In genomic region chr14:31650347-31650746, GRCm38 (mm10) we compare ENCODE assay signal across 21 mouse cellular contexts. TPM values are rescaled to one million over a fixed set of nuclear protein-coding genes. Genes with fewer than 3 reads are reported as not detected.
DNase-seq lines count a peak whose midpoint lies in the region; ATAC-seq and TF ChIP-seq lines count a peak whose summit lies in the region.
"Had no signal": no experiment of that assay in that cellular context is flagged by ENCODE, and none has a peak within 500 bp of the region (broad histone marks: within the 10 kb centered on the region; RNA-seq: fewer than 3 reads in every experiment).

No protein-coding gene starts in this region.

- H3K4me3 ChIP-seq in heart, adult 2 months: no peak overlapping the region
- H3K4me3 ChIP-seq in liver, embryonic 14.5 days (ENCODE audit: insufficient read depth in 1 of 2, low read depth in 2 of 2, low read length in 2 of 2): no peak overlapping the region
- no peak overlapping the region for H3K4me3 ChIP-seq in E14TG2a.4 (replicated peaks; ENCODE audit: low read length)
- no peak overlapping the region for H3K4me3 ChIP-seq in bone marrow macrophage, adult 2 months (ENCODE audit: insufficient read depth, low read length)
- H3K4me3 ChIP-seq in cerebellum, adult 2 months (replicated peaks; ENCODE audit: insufficient read depth, low read depth, low read length): no peak overlapping the region
- H3K4me3 ChIP-seq: forebrain, embryonic 15.5 days; heart, embryonic 13.5 days; hindbrain, embryonic 13.5 days had no signal

- no peaks in the 10 kb centered on the region for H3K9me3 ChIP-seq in liver, embryonic 14.5 days (ENCODE audit: control insufficient read depth, low read length)
- H3K9me3 ChIP-seq in E14TG2a.4 (ENCODE audit: low read length): peaks cover 3% of the 10 kb centered on the region; the same call in 1 of the 2 replicates
- H3K9me3 ChIP-seq: forebrain, embryonic 15.5 days had no signal

- peak; percentile 49 for TF ChIP-seq CTCF in heart, adult 2 months (IDR thresholded peaks at IDR 0.05)
- peak; percentile 59 for TF ChIP-seq CTCF in liver, embryonic 14.5 days (IDR thresholded peaks at IDR 0.05; ENCODE audit: low read depth)
- TF ChIP-seq CTCF in E14TG2a.4 (conservative IDR thresholded peaks at IDR 0.05; ENCODE audit: low read length): peak; percentile 79
- peak; percentile 36; the same call in 1 of the 2 replicates for TF ChIP-seq CTCF in bone marrow macrophage, adult 2 months (IDR thresholded peaks at IDR 0.05; ENCODE audit: low read depth, low read length)
- no peak for TF ChIP-seq CTCF in cerebellum, adult 2 months (IDR thresholded peaks at IDR 0.05; ENCODE audit: borderline replicate concordance, insufficient read depth, low read depth, low read length)

- no peaks in the 10 kb centered on the region for H3K36me3 ChIP-seq in heart, adult 2 months (ENCODE audit: control insufficient read depth, insufficient read depth, low read length)
- no peaks in the 10 kb centered on the region for H3K36me3 ChIP-seq in liver, embryonic 14.5 days (replicated peaks; ENCODE audit: control insufficient read depth, insufficient read depth, low read depth)
- no peaks in the 10 kb centered on the region for H3K36me3 ChIP-seq in E14TG2a.4 (ENCODE audit: insufficient read depth, low read length)
- H3K36me3 ChIP-seq: forebrain, embryonic 15.5 days; heart, embryonic 13.5 days; hindbrain, embryonic 13.5 days had no signal

- intact Hi-C loops in heart, adult 2 months (cut with DNase I): loop anchor here (10.0 kb wide), 1 partner anchor 544 kb away; no protein-coding TSS in a partner anchor
- intact Hi-C loops in heart, postnatal 25 days (cut with DNase I): no loop called here

- H3K4me1 ChIP-seq in heart, adult 2 months (ENCODE audit: control insufficient read depth, insufficient read depth, low read length): no peaks in the 10 kb centered on the region; the same call in 1 of the 2 replicates
- peaks cover 3 to 14% of the 10 kb centered on the region in 2 experiments; a peak in 3 of 4 replicates for H3K4me1 ChIP-seq in liver, embryonic 14.5 days (replicated peaks; ENCODE audit: control insufficient read depth in 2 of 2, insufficient read depth in 2 of 2, low read length in 1 of 2)
- peaks cover 7% of the 10 kb centered on the region for H3K4me1 ChIP-seq in E14TG2a.4 (replicated peaks; ENCODE audit: low read depth, low read length)
- no peaks in the 10 kb centered on the region for H3K4me1 ChIP-seq in bone marrow macrophage, adult 2 months (ENCODE audit: control insufficient read depth, insufficient read depth, low read length)
- no peaks in the 10 kb centered on the region for H3K4me1 ChIP-seq in cerebellum, adult 2 months (ENCODE audit: control insufficient read depth, insufficient read depth, low read length)
- H3K4me1 ChIP-seq: forebrain, embryonic 15.5 days; hindbrain, embryonic 13.5 days had no signal

- H3K27me3 ChIP-seq in heart, adult 2 months (ENCODE audit: control insufficient read depth, insufficient read depth, low read length): no peaks in the 10 kb centered on the region
- no peaks in the 10 kb centered on the region for H3K27me3 ChIP-seq in liver, embryonic 14.5 days (ENCODE audit: control insufficient read depth, insufficient read depth, low read length)
- H3K27me3 ChIP-seq in E14TG2a.4 (ENCODE audit: insufficient read depth, low read length): no peaks in the 10 kb centered on the region
- H3K27me3 ChIP-seq in cerebellum, adult 2 months (ENCODE audit: control insufficient read depth, insufficient read depth, low read length): no peaks in the 10 kb centered on the region
- H3K27me3 ChIP-seq: forebrain, embryonic 15.5 days; heart, embryonic 13.5 days; hindbrain, embryonic 13.5 days had no signal

- ATAC-seq in liver, embryonic 14.5 days (ENCODE audit: insufficient read depth): no peak
- ATAC-seq: forebrain, embryonic 15.5 days had no signal

- H3K27ac ChIP-seq in heart, adult 2 months: no peak overlapping the region
- H3K27ac ChIP-seq in liver, embryonic 14.5 days: no peak overlapping the region
- H3K27ac ChIP-seq in bone marrow macrophage, adult 2 months (ENCODE audit: insufficient read depth, low read depth, low read length): no peak overlapping the region
- no peak overlapping the region for H3K27ac ChIP-seq in cerebellum, adult 2 months (ENCODE audit: insufficient read depth, low read length)
- H3K27ac ChIP-seq: forebrain, embryonic 15.5 days; heart, embryonic 13.5 days; hindbrain, embryonic 13.5 days had no signal

- no peak for TF ChIP-seq POLR2A in heart, adult 2 months (IDR thresholded peaks at IDR 0.05; ENCODE audit: insufficient read depth, low read depth, low read length)
- no peak for TF ChIP-seq POLR2A in bone marrow macrophage, adult 2 months (IDR thresholded peaks at IDR 0.05; ENCODE audit: borderline replicate concordance, low read depth, low read length)
- TF ChIP-seq POLR2A in cerebellum, adult 2 months (IDR thresholded peaks at IDR 0.05; ENCODE audit: borderline replicate concordance, insufficient read depth, low read length): no peak

- 96% methylated on average over 3 of the region's 3 CpGs for WGBS in heart, adult 2 months
- WGBS in liver, embryonic 14.5 days (ENCODE audit: insufficient replicate concordance): 82% methylated on average over 3 of the region's 3 CpGs
- 98% methylated on average over 3 of the region's 3 CpGs for WGBS in cerebellum, adult 2 months

- H3K79me2 ChIP-seq in heart, adult 2 months (replicated peaks; ENCODE audit: control insufficient read depth, insufficient read depth, low read length): 0 out of 2 replicates have a peak, but pooled peaks cover 2% of the 10 kb centered on the region

- no peak overlapping the region for H3K4me2 ChIP-seq in liver, embryonic 14.5 days (ENCODE audit: low read depth)
- H3K4me2 ChIP-seq: forebrain, embryonic 15.5 days; heart, embryonic 13.5 days; hindbrain, embryonic 13.5 days; midbrain, embryonic 11.5 days had no signal

- no peak overlapping the region for H3K9ac ChIP-seq in heart, adult 2 months (ENCODE audit: low read depth, low read length)
- no peak overlapping the region for H3K9ac ChIP-seq in liver, embryonic 14.5 days (replicated peaks)
- H3K9ac ChIP-seq: forebrain, embryonic 15.5 days; heart, embryonic 13.5 days; hindbrain, embryonic 13.5 days had no signal

- TF ChIP-seq EP300 in heart, adult 2 months (IDR thresholded peaks at IDR 0.05; ENCODE audit: insufficient read depth, low read depth, low read length): no peak
- no peak for TF ChIP-seq EP300 in liver, embryonic 14.5 days (IDR thresholded peaks at IDR 0.05; ENCODE audit: low read depth)

- peak in 1 of 2 experiments; percentile 9 for DNase-seq in heart, adult 2 months
- no peak for DNase-seq in heart, postnatal 25 days (ENCODE audit: low spot score)
- DNase-seq in liver, embryonic 14.5 days (ENCODE audit: low read depth in 3 of 3, low spot score in 3 of 3): no peak
- DNase-seq in liver: no peak
- DNase-seq in cerebellum, adult 8-10 months: no peak
- DNase-seq in cerebellum, adult 2 months: no peak
- DNase-seq: cerebellum, adult 11-12 months; embryo, embryonic 11 days; gastrocnemius, postnatal 14 days; kidney, adult 8-10 months; left cerebral cortex, postnatal 4 days; lung, postnatal 10 days; right cerebral cortex, postnatal 25 days; thymus, postnatal 14 days had no signal

RNA-seq across cellular contexts. Expression of gene Hacl1, which starts 9.3 kb away (rescaled TPM):
- total RNA-seq in heart, adult 2 months (2021): 10 to 100 TPM in 1 of 2 experiments, 1 to 10 TPM in 1; 8.2 to 10.1 TPM
- 10.5 and 11.2 TPM in 2 replicates for polyA plus RNA-seq in heart, adult 2 months (2012; rRNA removed)
- 10 to 100 TPM in 1 of 2 experiments, 1 to 10 TPM in 1; 5.7 to 13.6 TPM for total RNA-seq in heart, postnatal 25 days (2021)
- polyA plus RNA-seq in liver, embryonic 14.5 days (2012; rRNA removed): 3.5 and 7.4 TPM in 2 replicates
- polyA plus RNA-seq in liver, embryonic 14.5 days (2014; fragmentation: Nextera tagmentation; extraction: Ambion mirVana): 10.7 and 13.3 TPM in 2 replicates
- 14.3 and 24.7 TPM in 2 replicates for polyA plus RNA-seq in bone marrow macrophage, adult 2 months (2012; ENCODE audit: insufficient read depth, insufficient read length, missing spikeins)
- 15.9 and 19.8 TPM in 2 replicates for polyA plus RNA-seq in cerebellum, adult 2 months (2012; rRNA removed)

RNA-seq across cellular contexts. Expression of gene Btd, which starts 9.5 kb away (rescaled TPM):
- 10 to 100 TPM; 10.7 to 10.8 TPM for total RNA-seq in heart, adult 2 months (2021)
- 19.1 and 29.1 TPM in 2 replicates for polyA plus RNA-seq in heart, adult 2 months (2012; rRNA removed)
- 10 to 100 TPM in 1 of 2 experiments, 1 to 10 TPM in 1; 9.1 to 10.4 TPM for total RNA-seq in heart, postnatal 25 days (2021)
- polyA plus RNA-seq in liver, embryonic 14.5 days (2012; rRNA removed): 7.6 and 12.9 TPM in 2 replicates
- polyA plus RNA-seq in liver, embryonic 14.5 days (2014; fragmentation: Nextera tagmentation; extraction: Ambion mirVana): 8.8 and 8.9 TPM in 2 replicates
- polyA plus RNA-seq in bone marrow macrophage, adult 2 months (2012; ENCODE audit: insufficient read depth, insufficient read length, missing spikeins): 11.9 and 14.2 TPM in 2 replicates
- 19.9 and 20.5 TPM in 2 replicates for polyA plus RNA-seq in cerebellum, adult 2 months (2012; rRNA removed)

RNA-seq across cellular contexts. Expression of gene Gm49387, which starts 9.7 kb away (rescaled TPM):
- under 1 TPM; 0.66 to 0.86 TPM for total RNA-seq in heart, adult 2 months (2021)
- polyA plus RNA-seq in heart, adult 2 months (2012; rRNA removed): 2.4 TPM in 1 of 2 replicates, not detected in the other
- total RNA-seq in heart, postnatal 25 days (2021): 1 to 10 TPM in 1 of 2 experiments, under 1 TPM in 1; 0.47 to 1.5 TPM
- not detected in 2 replicates for polyA plus RNA-seq in liver, embryonic 14.5 days (2012; rRNA removed)
- polyA plus RNA-seq in liver, embryonic 14.5 days (2014; fragmentation: Nextera tagmentation; extraction: Ambion mirVana): 0.65 and 2.3 TPM in 2 replicates
- polyA plus RNA-seq in bone marrow macrophage, adult 2 months (2012; ENCODE audit: insufficient read depth, insufficient read length, missing spikeins): not detected in 2 replicates
- not detected in 2 replicates for polyA plus RNA-seq in cerebellum, adult 2 months (2012; rRNA removed)
- total RNA-seq: gastrocnemius, postnatal 14 days; layer of hippocampus, postnatal 10 days; left cerebral cortex, postnatal 4 days had no signal
- polyA plus RNA-seq: heart, embryonic 13.5 days; midbrain, embryonic 11.5 days had no signal

RNA-seq across cellular contexts. Expression of gene Colq, which starts 59.2 kb away (rescaled TPM):
- 10 to 100 TPM; 10.0 to 11.3 TPM for total RNA-seq in heart, adult 2 months (2021)
- 12.6 and 14.7 TPM in 2 replicates for polyA plus RNA-seq in heart, adult 2 months (2012; rRNA removed)
- total RNA-seq in heart, postnatal 25 days (2021): 10 to 100 TPM in 1 of 2 experiments, 1 to 10 TPM in 1; 9.3 to 11.9 TPM
- 0.02 and 0.04 TPM in 2 replicates for polyA plus RNA-seq in liver, embryonic 14.5 days (2012; rRNA removed)
- polyA plus RNA-seq in liver, embryonic 14.5 days (2014; fragmentation: Nextera tagmentation; extraction: Ambion mirVana): 0.09 TPM in 1 of 2 replicates, not detected in the other
- polyA plus RNA-seq in bone marrow macrophage, adult 2 months (2012; ENCODE audit: insufficient read depth, insufficient read length, missing spikeins): not detected in 2 replicates
- 4.1 and 4.5 TPM in 2 replicates for polyA plus RNA-seq in cerebellum, adult 2 months (2012; rRNA removed)
- polyA plus RNA-seq: forebrain, embryonic 15.5 days had no signal
